Mouse (Mus musculus) liver, adult 2 months (tissue): ENCODE measurements at regions not wholly inside any gene's neighbourhood (a gene's known extent, or its start where the extent isn't known, plus 50 kb on each side); places are given as distances from the start of the nearest gene placed in this dataset.

Experiments used
- DNase-seq: peaks from one replicate; pipeline ENCODE4 v3.0.0-alpha.2; 2011; ENCODE audit warnings: low read depth, low spot score; ENCODE audit errors: extremely low read depth
- H3K27ac ChIP-seq: fragments of 200-500 bp; replicated peaks from 2 replicates; pipeline ENCODE4 v1.5.1; 2012; ENCODE audit warnings: low read depth, mild to moderate bottlenecking, control low read depth, inconsistent platforms, low read length; ENCODE audit not compliant: insufficient read depth
- H3K27me3 ChIP-seq: fragments of 200-500 bp; 2 replicates; pipeline ENCODE4 v1.6.1; 2012; ENCODE audit warnings: mild to moderate bottlenecking, moderate library complexity, low read length, inconsistent platforms; ENCODE audit not compliant: control insufficient read depth, insufficient read depth
- H3K36me3 ChIP-seq: fragments of 200-500 bp; 2 replicates; pipeline ENCODE4 v1.6.1; 2012; ENCODE audit warnings: low read length, inconsistent platforms; ENCODE audit not compliant: control insufficient read depth, insufficient read depth
- H3K4me1 ChIP-seq: fragments of 200-500 bp; 2 replicates; pipeline ENCODE4 v1.6.1; 2011; ENCODE audit warnings: low read length; ENCODE audit not compliant: control insufficient read depth, insufficient read depth
- H3K4me3 ChIP-seq: fragments of 200-500 bp; 2 replicates; pipeline ENCODE4 v1.5.1; 2011; ENCODE audit warnings: low read depth, mild to moderate bottlenecking, control low read depth, low read length, moderate library complexity; ENCODE audit not compliant: insufficient read depth
- H3K79me2 ChIP-seq: fragments of 200-500 bp; 2 replicates; pipeline ENCODE4 v1.6.1; 2012; ENCODE audit warnings: inconsistent platforms, mild to moderate bottlenecking, low read length, moderate library complexity; ENCODE audit not compliant: control insufficient read depth, insufficient read depth
- H3K9ac ChIP-seq: fragments of 200-500 bp; 2 replicates; pipeline ENCODE4 v1.6.1; 2012; ENCODE audit warnings: low read depth, mild to moderate bottlenecking, control low read depth, inconsistent platforms, low read length
- CTCF ChIP-seq: fragments of 200-500 bp; IDR thresholded peaks from 2 replicates; pipeline ENCODE4 v1.5.1; 2011; ENCODE audit warnings: low read depth, low read length, control low read depth
- POLR2A ChIP-seq: fragments of 200-500 bp; IDR thresholded peaks from 2 replicates; pipeline ENCODE4 v1.6.1; 2011; ENCODE audit warnings: low read length, control low read depth; ENCODE audit not compliant: insufficient read depth; ENCODE audit errors: extremely low read depth
- WGBS: fragments of 180-500 bp; shearing (Covaris S2); methylation state at CpG from one replicate; pipeline ENCODE4 v1.1.7; 2018; 5-methylcytosine and 5-hydroxymethylcytosine counted together

DNA sequence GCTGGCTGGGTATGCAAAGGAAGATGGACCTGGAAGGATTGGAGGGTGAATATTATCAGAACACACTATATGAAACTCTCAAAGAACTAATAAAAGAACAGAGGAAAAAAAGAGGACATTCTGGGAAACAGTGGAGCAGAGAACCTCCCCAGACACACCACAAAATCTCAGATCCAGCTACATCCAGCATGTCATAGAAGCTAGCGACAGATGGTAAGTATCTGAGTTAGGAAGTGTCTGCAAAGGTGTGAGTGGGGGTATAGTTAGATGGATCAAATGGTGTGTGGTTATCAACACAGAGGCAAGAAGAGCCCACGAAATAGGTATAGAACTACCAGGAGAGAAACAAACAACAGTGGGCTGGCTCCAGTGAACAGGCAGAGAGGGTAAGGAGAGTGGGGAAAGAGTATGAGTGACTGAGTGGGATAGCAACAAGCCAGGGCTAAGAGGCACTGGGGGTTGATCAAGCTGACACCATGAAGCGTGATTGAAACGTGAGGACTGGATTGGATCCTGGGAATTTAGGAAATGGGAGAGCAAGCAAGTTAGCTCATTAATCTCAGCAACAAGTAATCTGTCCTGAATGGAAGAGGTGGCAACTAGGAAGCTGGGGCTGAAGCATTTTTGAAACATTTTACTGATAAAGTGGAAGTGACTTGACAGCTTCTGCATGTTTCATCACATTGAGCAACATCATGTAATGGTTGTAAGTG lies 114.9 kb upstream of the Kirrel3 start:
- Histone ChIP-seq H3K27ac (no peak overlapping the region), H3K9ac (no peak overlapping the region), H3K4me1 (no peaks in the 10 kb centered on the region), H3K27me3 (no peaks in the 10 kb centered on the region), H3K36me3 (no peaks in the 10 kb centered on the region), H3K79me2 (no peaks in the 10 kb centered on the region), H3K4me3 (no peak overlapping the region)
- 71% methylated on average over 4 of the region's 4 CpGs for WGBS
- TF ChIP-seq POLR2A = no peak
- no peak for DNase-seq

- Histone ChIP-seq H3K4me1 (no peaks in the 10 kb centered on the region), H3K27me3 (no peaks in the 10 kb centered on the region), H3K27ac (no peak overlapping the region), H3K36me3 (no peaks in the 10 kb centered on the region), H3K9ac (no peak overlapping the region), H3K4me3 (no peak overlapping the region), H3K79me2 (no peaks in the 10 kb centered on the region)
- TF ChIP-seq CTCF (no peak), POLR2A (no peak)
- no peak for DNase-seq
- 76% methylated on average over 1 of the region's 1 CpGs for WGBS
Observed at GRCm38 (mm10) chr9:34375187-34375586, 110.5 kb upstream of the Kirrel3 start.

DNA sequence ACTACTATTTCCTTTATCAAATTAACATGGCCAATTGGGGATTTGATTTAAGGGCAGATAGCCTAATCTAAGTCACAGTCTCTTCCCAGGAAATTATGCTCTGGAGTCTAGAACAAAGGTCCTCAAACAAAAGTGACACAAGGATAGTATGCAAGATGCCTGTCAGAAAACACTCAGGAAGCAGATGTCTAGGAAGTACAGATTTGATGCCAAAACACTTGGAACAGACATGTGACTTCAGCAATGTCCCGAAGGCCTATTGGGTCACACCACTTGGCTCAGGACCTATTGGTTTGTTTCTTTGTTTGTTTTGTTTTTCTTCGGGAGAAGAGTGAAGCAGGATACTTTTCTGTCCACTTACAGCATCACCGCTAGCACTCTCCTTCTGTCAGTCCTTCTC lies 105.7 kb upstream of the Kirrel3 start:
- H3K27ac ChIP-seq = no peak overlapping the region
- H3K79me2 ChIP-seq = no peaks in the 10 kb centered on the region
- H3K4me1 ChIP-seq = no peaks in the 10 kb centered on the region
- no peak for DNase-seq
- TF ChIP-seq CTCF (no peak), POLR2A (no peak)
- H3K36me3 ChIP-seq = no peaks in the 10 kb centered on the region
- 67% methylated on average over 3 of the region's 3 CpGs for WGBS
- H3K9ac ChIP-seq = no peak overlapping the region
- H3K27me3 ChIP-seq = no peaks in the 10 kb centered on the region
- H3K4me3 ChIP-seq = no peak overlapping the region

GRCm38 (mm10) chr9:34381601-34382000 lies 104.1 kb upstream of the Kirrel3 start:
- Histone ChIP-seq H3K27ac (no peak overlapping the region), H3K4me3 (no peak overlapping the region), H3K79me2 (no peaks in the 10 kb centered on the region), H3K4me1 (no peaks in the 10 kb centered on the region), H3K36me3 (no peaks in the 10 kb centered on the region), H3K9ac (no peak overlapping the region), H3K27me3 (no peaks in the 10 kb centered on the region)
- TF ChIP-seq POLR2A (no peak), CTCF (no peak)
- 83% methylated on average over 3 of the region's 3 CpGs for WGBS
- DNase-seq = no peak

DNA sequence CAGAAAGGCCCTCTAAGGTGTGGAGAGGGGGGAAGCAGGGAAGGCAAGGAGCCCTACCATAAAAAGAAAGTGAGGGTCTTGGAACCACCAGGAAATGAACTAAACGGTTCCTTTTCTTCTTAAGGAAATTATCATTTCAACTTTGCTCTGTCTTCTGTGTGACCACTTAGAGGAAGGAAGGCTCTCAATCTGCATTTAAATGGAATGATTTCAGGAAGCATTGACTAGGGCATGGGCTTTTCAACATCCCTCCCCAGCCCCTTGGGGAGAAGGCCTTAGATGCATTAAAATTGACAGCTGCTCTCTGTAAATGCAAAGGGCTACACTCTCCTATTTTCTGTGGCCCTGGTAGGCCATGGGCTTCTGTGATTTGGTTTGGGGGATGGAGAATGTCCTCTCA lies 103.5 kb upstream of the Kirrel3 start:
- TF ChIP-seq POLR2A (no peak), CTCF (no peak)
- no peak for DNase-seq

DNA sequence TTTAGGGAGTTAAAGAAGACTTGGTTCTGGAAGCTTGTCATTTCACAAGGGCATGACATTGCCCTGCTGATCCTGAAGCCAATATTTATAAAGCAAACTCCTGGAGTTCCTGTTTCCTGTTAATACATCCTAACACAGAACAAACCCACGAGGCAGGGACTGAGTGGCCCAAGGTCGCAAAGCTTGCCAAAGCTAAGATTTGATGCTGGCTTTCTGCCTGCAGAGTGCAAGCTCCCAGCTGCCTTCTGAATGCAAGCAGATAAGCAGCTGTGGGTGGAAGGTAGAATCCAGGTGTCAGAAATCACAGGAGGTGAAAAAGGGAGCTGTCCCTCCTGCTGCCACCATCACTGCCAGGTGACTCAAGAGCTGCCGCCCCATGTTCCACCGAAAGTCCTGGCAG lies 99.6 kb upstream of the Kirrel3 start:
- Histone ChIP-seq H3K27me3 (no peaks in the 10 kb centered on the region), H3K36me3 (no peaks in the 10 kb centered on the region), H3K79me2 (no peaks in the 10 kb centered on the region), H3K4me3 (no peak overlapping the region), H3K27ac (no peak overlapping the region), H3K4me1 (no peaks in the 10 kb centered on the region), H3K9ac (no peak overlapping the region)
- TF ChIP-seq CTCF (no peak), POLR2A (no peak)
- DNase-seq = peak; percentile 5
- WGBS = 38% methylated on average over 4 of the region's 4 CpGs

More for the DNA sequence above, 103.5 kb upstream of the Kirrel3 start:
- no peaks in the 10 kb centered on the region for H3K79me2 ChIP-seq
- no peaks in the 10 kb centered on the region for H3K4me1 ChIP-seq
- H3K9ac ChIP-seq = no peak overlapping the region
- no peaks in the 10 kb centered on the region for H3K36me3 ChIP-seq
- no peak overlapping the region for H3K27ac ChIP-seq
- WGBS = 50% methylated on average over 1 of the region's 1 CpGs
- H3K4me3 ChIP-seq = no peak overlapping the region
- no peaks in the 10 kb centered on the region for H3K27me3 ChIP-seq
